Mouse (Mus musculus) MEL (cell line): ENCODE measurements around the gene Adamts2. TPM values are rescaled to one million over a fixed set of nuclear protein-coding genes. Genes with fewer than 3 reads are reported as not detected.

Experiments used
- DNase-seq: peaks from one replicate; pipeline ENCODE4 v3.0.0; 2011; ENCODE audit warnings: low read depth, low spot score
- H3K27ac ChIP-seq: 2 replicates; pipeline ENCODE4 v1.5.1; 2012; ENCODE audit warnings: low read depth, mild to moderate bottlenecking, control low read depth, low read length, moderate library complexity; ENCODE audit not compliant: control insufficient read depth
- H3K27me3 ChIP-seq, 2 experiments: fragments of 150-350 bp in 1 of 2; sonication (generic) in 1 of 2; 2 replicates each; pipeline ENCODE4 v1.6.1; 2012; ENCODE audit warnings: low read length in 2 of 2, mild to moderate bottlenecking in 2 of 2, improper control_type of control experiment in 1 of 2, moderate library complexity in 1 of 2; ENCODE audit not compliant: insufficient read depth in 2 of 2, control insufficient read depth in 1 of 2
- H3K36me3 ChIP-seq, 2 experiments: 2 replicates each; pipeline ENCODE4 v1.6.1; 2012 to 2014; ENCODE audit warnings: low read length in 2 of 2, improper control_type of control experiment in 1 of 2, inconsistent platforms in 1 of 2, mild to moderate bottlenecking in 1 of 2; ENCODE audit not compliant: insufficient read depth in 2 of 2, control insufficient read depth in 1 of 2
- H3K4me1 ChIP-seq, 2 experiments: fragments of 150-350 bp in 1 of 2; sonication (generic) in 1 of 2; 2 replicates each; pipeline ENCODE4 v1.6.1; 2012; ENCODE audit warnings: low read length in 2 of 2, improper control_type of control experiment in 1 of 2, mild to moderate bottlenecking in 1 of 2; ENCODE audit not compliant: insufficient read depth in 2 of 2, control insufficient read depth in 1 of 2
- H3K4me3 ChIP-seq, 2 experiments: fragments of 150-350 bp in 1 of 2; sonication (generic) in 1 of 2; 2 replicates each; pipeline ENCODE4 v1.5.1; 2012; ENCODE audit warnings: low read depth in 2 of 2, low read length in 2 of 2, mild to moderate bottlenecking in 2 of 2, moderate library complexity in 2 of 2, control low read depth in 1 of 2, improper control_type of control experiment in 1 of 2; ENCODE audit not compliant: control insufficient read depth in 1 of 2, insufficient read depth in 1 of 2
- H3K79me2 ChIP-seq: 2 replicates; pipeline ENCODE4 v1.6.1; 2012; ENCODE audit warnings: mild to moderate bottlenecking, low read length, moderate library complexity; ENCODE audit not compliant: control insufficient read depth, poor library complexity, insufficient read depth
- H3K9ac ChIP-seq: 2 replicates; pipeline ENCODE4 v1.6.1; 2012; ENCODE audit warnings: low read depth, mild to moderate bottlenecking, control low read depth, low read length, moderate library complexity; ENCODE audit not compliant: control insufficient read depth, poor library complexity, severe bottlenecking
- H3K9me3 ChIP-seq: fragments of 150-350 bp; sonication (generic); replicated peaks from 2 replicates; pipeline ENCODE4 v1.6.1; 2012; ENCODE audit warnings: mild to moderate bottlenecking, low read length, improper control_type of control experiment, moderate library complexity; ENCODE audit not compliant: insufficient read depth
- CHD1 ChIP-seq: IDR thresholded peaks from 2 replicates; pipeline ENCODE4 v1.6.1; 2012; ENCODE audit warnings: low read depth, mild to moderate bottlenecking, inconsistent platforms, low read length, improper control_type of control experiment
- CHD2 ChIP-seq: IDR thresholded peaks from 2 replicates; pipeline ENCODE4 v1.6.1; 2011; ENCODE audit warnings: low read length, improper control_type of control experiment
- CTCF ChIP-seq, 3 experiments: IDR thresholded peaks in 2 of 3; conservative IDR thresholded peaks in 1 of 3; 2 replicates each; pipeline ENCODE4 v1.5.1; 2011 to 2012; ENCODE audit warnings: low read length in 3 of 3, low read depth in 2 of 3, mild to moderate bottlenecking in 2 of 3, improper control_type of control experiment in 1 of 3, inconsistent platforms in 1 of 3, mixed read lengths in 1 of 3, moderate library complexity in 1 of 3; ENCODE audit not compliant: control insufficient read depth in 1 of 3, insufficient read depth in 1 of 3, poor library complexity in 1 of 3, severe bottlenecking in 1 of 3
- E2F4 ChIP-seq: IDR thresholded peaks from 2 replicates; pipeline ENCODE4 v1.6.1; 2011; ENCODE audit warnings: low read depth, low read length, improper control_type of control experiment, borderline replicate concordance
- EP300 ChIP-seq, 2 experiments: IDR thresholded peaks; 2 replicates each; pipeline ENCODE4 v1.6.1; 2011; ENCODE audit warnings: improper control_type of control experiment in 2 of 2, low read length in 2 of 2, low read depth in 1 of 2, mild to moderate bottlenecking in 1 of 2
- GATA1 ChIP-seq: IDR thresholded peaks from 2 replicates; pipeline ENCODE4 v1.6.1; 2011; ENCODE audit warnings: low read depth, low read length, improper control_type of control experiment
- HCFC1 ChIP-seq: IDR thresholded peaks from 2 replicates; pipeline ENCODE4 v1.6.1; 2012; ENCODE audit warnings: low read depth, mild to moderate bottlenecking, inconsistent platforms, low read length, improper control_type of control experiment, moderate library complexity
- KAT2A ChIP-seq: conservative IDR thresholded peaks from 2 replicates; pipeline ENCODE4 v1.6.1; 2012; ENCODE audit warnings: low read depth, low read length, improper control_type of control experiment, inconsistent platforms
- MAFK ChIP-seq: IDR thresholded peaks from 2 replicates; pipeline ENCODE4 v1.6.1; 2011; ENCODE audit warnings: low read depth, mild to moderate bottlenecking, low read length, improper control_type of control experiment, borderline replicate concordance
- MAX ChIP-seq: IDR thresholded peaks from 2 replicates; pipeline ENCODE4 v1.6.1; 2011; ENCODE audit warnings: low read length, improper control_type of control experiment
- MEF2A ChIP-seq: IDR thresholded peaks from 2 replicates; pipeline ENCODE4 v1.6.1; 2014; ENCODE audit warnings: low read depth, mild to moderate bottlenecking, inconsistent platforms, low read length, improper control_type of control experiment; ENCODE audit not compliant: poor library complexity, insufficient replicate concordance, severe bottlenecking; ENCODE audit errors: extremely low read depth
- MXI1 ChIP-seq: IDR thresholded peaks from 2 replicates; pipeline ENCODE4 v1.6.1; 2011; ENCODE audit warnings: mild to moderate bottlenecking, low read depth, low read length, improper control_type of control experiment
- MYB ChIP-seq: IDR thresholded peaks from 2 replicates; pipeline ENCODE4 v1.6.1; 2011; ENCODE audit warnings: mild to moderate bottlenecking, low read depth, low read length, improper control_type of control experiment
- MYC ChIP-seq: IDR thresholded peaks from 2 replicates; pipeline ENCODE4 v1.6.1; 2011; ENCODE audit warnings: low read depth, mild to moderate bottlenecking, low read length, improper control_type of control experiment, moderate library complexity
- NELFE ChIP-seq: IDR thresholded peaks from 2 replicates; pipeline ENCODE4 v1.6.1; 2011; ENCODE audit warnings: low read depth, low read length, improper control_type of control experiment
- NRF1 ChIP-seq: IDR thresholded peaks from 2 replicates; pipeline ENCODE4 v1.6.1; 2014; ENCODE audit warnings: low read depth, mild to moderate bottlenecking, inconsistent platforms, low read length, improper control_type of control experiment, moderate library complexity; ENCODE audit not compliant: poor library complexity, insufficient read depth, severe bottlenecking
- POLR2A ChIP-seq, 2 experiments: IDR thresholded peaks; 2 replicates each; pipeline ENCODE4 v1.6.1; 2011 to 2012; ENCODE audit warnings: low read length in 2 of 2, mild to moderate bottlenecking in 2 of 2, control low read depth in 1 of 2, improper control_type of control experiment in 1 of 2, low read depth in 1 of 2, moderate library complexity in 1 of 2; ENCODE audit not compliant: control insufficient read depth in 1 of 2, insufficient read depth in 1 of 2, poor library complexity in 1 of 2
- POLR2AphosphoS2 ChIP-seq: IDR thresholded peaks from 2 replicates; pipeline ENCODE4 v1.6.1; 2011; ENCODE audit warnings: low read length, improper control_type of control experiment
- SIN3A ChIP-seq: IDR thresholded peaks from 2 replicates; pipeline ENCODE4 v1.6.1; 2012; ENCODE audit warnings: low read length, improper control_type of control experiment, inconsistent platforms
- SMC3 ChIP-seq: IDR thresholded peaks from 2 replicates; pipeline ENCODE4 v1.6.1; 2011; ENCODE audit warnings: low read depth, low read length, improper control_type of control experiment
- TAL1 ChIP-seq: IDR thresholded peaks from 2 replicates; pipeline ENCODE4 v1.6.1; 2012; ENCODE audit warnings: mild to moderate bottlenecking, inconsistent platforms, low read length, moderate library complexity, mixed read lengths
- TCF12 ChIP-seq: IDR thresholded peaks from 2 replicates; pipeline ENCODE4 v1.6.1; 2014; ENCODE audit warnings: low read depth, mild to moderate bottlenecking, inconsistent platforms, low read length, improper control_type of control experiment, moderate library complexity
- UBTF ChIP-seq: IDR thresholded peaks from 2 replicates; pipeline ENCODE4 v1.6.1; 2012; ENCODE audit warnings: low read depth, mild to moderate bottlenecking, inconsistent platforms, low read length, improper control_type of control experiment, moderate library complexity, borderline replicate concordance; ENCODE audit not compliant: insufficient read depth
- USF1 ChIP-seq: IDR thresholded peaks from 2 replicates; pipeline ENCODE4 v1.6.1; 2014; ENCODE audit warnings: low read depth, mild to moderate bottlenecking, inconsistent platforms, low read length, improper control_type of control experiment, moderate library complexity
- USF2 ChIP-seq, 2 experiments: IDR thresholded peaks; 2 replicates each; pipeline ENCODE4 v1.6.1; 2011 to 2012; ENCODE audit warnings: improper control_type of control experiment in 2 of 2, low read length in 2 of 2, borderline replicate concordance in 1 of 2, inconsistent platforms in 1 of 2, low read depth in 1 of 2, mild to moderate bottlenecking in 1 of 2; ENCODE audit not compliant: insufficient read depth in 1 of 2
- ZMIZ1 ChIP-seq: IDR thresholded peaks from 2 replicates; pipeline ENCODE4 v1.6.1; 2012; ENCODE audit warnings: low read depth, mild to moderate bottlenecking, inconsistent platforms, low read length, improper control_type of control experiment, moderate library complexity
- polyA plus RNA-seq, 2 experiments: library from polyadenylated mRNA; stranded (reverse) in 1 of 2; unstranded in 1 of 2; fragments of >175 nt in 1 of 2; fragments of >200 nt in 1 of 2; gene quantifications; 2 replicates each; pipeline versions ENCODE4 v1.2.1 to v1.2.4; 2012; ENCODE audit warnings: low replicate concordance in 2 of 2, low read depth in 1 of 2; ENCODE audit not compliant: insufficient read length in 2 of 2, insufficient read depth in 1 of 2, missing spikeins in 1 of 2
- total RNA-seq: library from RNA; depleted of rRNA; stranded (reverse); fragments of 300-350 nt; gene quantifications from 2 replicates; pipeline ENCODE4 v1.2.3, GENCODE M21; 2012

Gene Adamts2
- total and polyA plus RNA-seq, 3 experiments: not detected

GRCm38 (mm10) chr11:50611181-50611580, 9.3 kb downstream of the Adamts2 start:
- H3K4me3 ChIP-seq: no peak overlapping the region
- no peaks in the 10 kb centered on the region for H3K27me3 ChIP-seq
- TF ChIP-seq MYB (no peak), MYC (no peak), POLR2AphosphoS2 (no peak), TAL1 (no peak), HCFC1 (no peak), MAX (no peak), USF1 (no peak), POLR2A (IDR thresholded peaks at IDR 0.05; ENCODE audit: control insufficient read depth in 1 of 2, insufficient read depth in 1 of 2, low read depth in 1 of 2, low read length in 2 of 2, poor library complexity in 1 of 2) (no peak), UBTF (no peak), MAFK (no peak), ZMIZ1 (no peak), CHD2 (no peak)
- no peaks in the 10 kb centered on the region for H3K4me1 ChIP-seq
- DNase-seq: no peak
- H3K36me3 ChIP-seq: no peaks in the 10 kb centered on the region
- no peak overlapping the region for H3K27ac ChIP-seq
- no peak overlapping the region for H3K9ac ChIP-seq
- no peaks in the 10 kb centered on the region for H3K79me2 ChIP-seq
- no peaks in the 10 kb centered on the region for H3K9me3 ChIP-seq

- no peaks in the 10 kb centered on the region for H3K9me3 ChIP-seq
- no peak overlapping the region for H3K4me3 ChIP-seq
- H3K27ac ChIP-seq: no peak overlapping the region
- TF ChIP-seq POLR2AphosphoS2: no peak
- TF ChIP-seq TAL1: no peak
- no peak for TF ChIP-seq MXI1
- TF ChIP-seq NRF1: no peak
- TF ChIP-seq SIN3A: no peak
- no peaks in the 10 kb centered on the region for H3K36me3 ChIP-seq
- no peaks in the 10 kb centered on the region for H3K79me2 ChIP-seq
- no peak for DNase-seq
- no peaks in the 10 kb centered on the region for H3K4me1 ChIP-seq
- H3K27me3 ChIP-seq: no peaks in the 10 kb centered on the region
- no peak overlapping the region for H3K9ac ChIP-seq
Measured at GRCm38 (mm10) chr11:50617015-50617543, 15.2 kb downstream of the Adamts2 start.

GRCm38 (mm10) chr11:50620926-50621325, 19.0 kb downstream of the Adamts2 start:
- H3K9ac ChIP-seq: no peak overlapping the region
- no peak for DNase-seq
- no peaks in the 10 kb centered on the region for H3K36me3 ChIP-seq
- TF ChIP-seq CHD1: no peak
- TF ChIP-seq MYB: no peak
- no peak for TF ChIP-seq KAT2A
- no peak for TF ChIP-seq TCF12
- TF ChIP-seq CTCF (IDR thresholded peaks at IDR 0.05 in 2 of 3, conservative IDR thresholded peaks at IDR 0.05 in 1 of 3; ENCODE audit: control insufficient read depth in 1 of 3, insufficient read depth in 1 of 3, low read depth in 2 of 3, low read length in 3 of 3, poor library complexity in 1 of 3, severe bottlenecking in 1 of 3): no peak
- TF ChIP-seq USF2 (IDR thresholded peaks at IDR 0.05; ENCODE audit: borderline replicate concordance in 1 of 2, insufficient read depth in 1 of 2, low read depth in 1 of 2, low read length in 2 of 2): no peak
- TF ChIP-seq E2F4: no peak
- TF ChIP-seq SIN3A: no peak
- TF ChIP-seq EP300 (IDR thresholded peaks at IDR 0.05; ENCODE audit: low read depth in 1 of 2, low read length in 2 of 2): no peak
- TF ChIP-seq NELFE: no peak
- no peak for TF ChIP-seq MAX
- TF ChIP-seq SMC3: no peak
- TF ChIP-seq GATA1: no peak
- no peak for TF ChIP-seq MEF2A
- no peaks in the 10 kb centered on the region for H3K9me3 ChIP-seq
- no peaks in the 10 kb centered on the region for H3K79me2 ChIP-seq
- H3K27ac ChIP-seq: no peak overlapping the region
- H3K4me1 ChIP-seq: no peaks in the 10 kb centered on the region
- H3K4me3 ChIP-seq: no peak overlapping the region
- H3K27me3 ChIP-seq: no peaks in the 10 kb centered on the region
